Mouse (Mus musculus) liver, adult 2 months (tissue): ENCODE measurements around the gene Fam155a. TPM values are rescaled to one million over a fixed set of nuclear protein-coding genes. Genes with fewer than 3 reads are reported as not detected.

Source experiments
- DNase-seq: peaks from one replicate; pipeline ENCODE4 v3.0.0-alpha.2; 2011; ENCODE audit warnings: low read depth, low spot score; ENCODE audit errors: extremely low read depth
- H3K27ac ChIP-seq: fragments of 200-500 bp; replicated peaks from 2 replicates; pipeline ENCODE4 v1.5.1; 2012; ENCODE audit warnings: low read depth, mild to moderate bottlenecking, control low read depth, inconsistent platforms, low read length; ENCODE audit not compliant: insufficient read depth
- H3K27me3 ChIP-seq: fragments of 200-500 bp; 2 replicates; pipeline ENCODE4 v1.6.1; 2012; ENCODE audit warnings: mild to moderate bottlenecking, moderate library complexity, low read length, inconsistent platforms; ENCODE audit not compliant: control insufficient read depth, insufficient read depth
- H3K36me3 ChIP-seq: fragments of 200-500 bp; 2 replicates; pipeline ENCODE4 v1.6.1; 2012; ENCODE audit warnings: low read length, inconsistent platforms; ENCODE audit not compliant: control insufficient read depth, insufficient read depth
- H3K4me1 ChIP-seq: fragments of 200-500 bp; 2 replicates; pipeline ENCODE4 v1.6.1; 2011; ENCODE audit warnings: low read length; ENCODE audit not compliant: control insufficient read depth, insufficient read depth
- H3K4me3 ChIP-seq: fragments of 200-500 bp; 2 replicates; pipeline ENCODE4 v1.5.1; 2011; ENCODE audit warnings: low read depth, mild to moderate bottlenecking, control low read depth, low read length, moderate library complexity; ENCODE audit not compliant: insufficient read depth
- H3K79me2 ChIP-seq: fragments of 200-500 bp; 2 replicates; pipeline ENCODE4 v1.6.1; 2012; ENCODE audit warnings: inconsistent platforms, mild to moderate bottlenecking, low read length, moderate library complexity; ENCODE audit not compliant: control insufficient read depth, insufficient read depth
- H3K9ac ChIP-seq: fragments of 200-500 bp; 2 replicates; pipeline ENCODE4 v1.6.1; 2012; ENCODE audit warnings: low read depth, mild to moderate bottlenecking, control low read depth, inconsistent platforms, low read length
- CTCF ChIP-seq: fragments of 200-500 bp; IDR thresholded peaks from 2 replicates; pipeline ENCODE4 v1.5.1; 2011; ENCODE audit warnings: low read depth, low read length, control low read depth
- POLR2A ChIP-seq: fragments of 200-500 bp; IDR thresholded peaks from 2 replicates; pipeline ENCODE4 v1.6.1; 2011; ENCODE audit warnings: low read length, control low read depth; ENCODE audit not compliant: insufficient read depth; ENCODE audit errors: extremely low read depth
- WGBS: fragments of 180-500 bp; shearing (Covaris S2); methylation state at CpG from one replicate; pipeline ENCODE4 v1.1.7; 2018; 5-methylcytosine and 5-hydroxymethylcytosine counted together
- polyA plus RNA-seq: library from polyadenylated mRNA; depleted of rRNA; stranded (reverse); fragments of >200 nt; gene quantifications from 2 replicates; pipeline ENCODE4 v1.2.3, GENCODE M21; 2012
- total RNA-seq: library from RNA; depleted of rRNA; stranded (reverse); fragments of >200 nt; gene quantifications from 2 replicates; pipeline ENCODE4 v1.2.3, GENCODE M21; 2014

The Fam155a gene
- total and polyA plus RNA-seq, 2 experiments: 0.09 TPM; not detected in 1

- Histone ChIP-seq H3K27me3 (no peaks in the 10 kb centered on the region), H3K79me2 (no peaks in the 10 kb centered on the region), H3K9ac (no peak overlapping the region), H3K4me3 (no peak overlapping the region), H3K27ac (no peak overlapping the region), H3K36me3 (no peaks in the 10 kb centered on the region), H3K4me1 (no peaks in the 10 kb centered on the region)
- 74% methylated on average over 17 of the region's 17 CpGs for WGBS
- DNase-seq: no peak
- TF ChIP-seq CTCF: no peak
- no peak for TF ChIP-seq POLR2A
These were observed 522.7 kb downstream of the Fam155a start for GRCm38 (mm10) chr8:9248109-9248821.

- Histone ChIP-seq H3K4me1 (no peaks in the 10 kb centered on the region), H3K27ac (no peak overlapping the region), H3K79me2 (no peaks in the 10 kb centered on the region), H3K36me3 (no peaks in the 10 kb centered on the region), H3K4me3 (no peak overlapping the region), H3K27me3 (no peaks in the 10 kb centered on the region), H3K9ac (no peak overlapping the region)
- TF ChIP-seq CTCF (no peak), POLR2A (no peak)
- 70% methylated on average over 5 of the region's 5 CpGs for WGBS
- DNase-seq: no peak
These were observed 525.0 kb downstream of the Fam155a start for GRCm38 (mm10) chr8:9245994-9246393.

GRCm38 (mm10) chr8:9240996-9241395 is 530.0 kb downstream of the Fam155a start:
- no peak overlapping the region for H3K4me3 ChIP-seq
- H3K27ac ChIP-seq: no peak overlapping the region
- no peak for DNase-seq
- no peaks in the 10 kb centered on the region for H3K36me3 ChIP-seq
- WGBS: 13% methylated on average over 5 of the region's 5 CpGs
- H3K27me3 ChIP-seq: no peaks in the 10 kb centered on the region
- no peak overlapping the region for H3K9ac ChIP-seq
- no peaks in the 10 kb centered on the region for H3K79me2 ChIP-seq
- H3K4me1 ChIP-seq: no peaks in the 10 kb centered on the region
- no peak for TF ChIP-seq POLR2A
- TF ChIP-seq CTCF: no peak

- Histone ChIP-seq H3K4me1 (no peaks in the 10 kb centered on the region), H3K79me2 (no peaks in the 10 kb centered on the region), H3K4me3 (no peak overlapping the region), H3K36me3 (no peaks in the 10 kb centered on the region), H3K27me3 (no peaks in the 10 kb centered on the region), H3K9ac (no peak overlapping the region), H3K27ac (no peak overlapping the region)
- no peak for TF ChIP-seq POLR2A
- no peak for TF ChIP-seq CTCF
- DNase-seq: no peak
- WGBS: 73% methylated on average over 11 of the region's 11 CpGs
These were observed 531.2 kb downstream of the Fam155a start for GRCm38 (mm10) chr8:9239741-9240140.

- Histone ChIP-seq H3K36me3 (no peaks in the 10 kb centered on the region), H3K27me3 (no peaks in the 10 kb centered on the region), H3K4me1 (no peaks in the 10 kb centered on the region), H3K9ac (no peak overlapping the region), H3K4me3 (no peak overlapping the region), H3K27ac (no peak overlapping the region), H3K79me2 (no peaks in the 10 kb centered on the region)
- no peak for DNase-seq
- TF ChIP-seq POLR2A (no peak), CTCF (no peak)
- 79% methylated on average over 9 of the region's 9 CpGs for WGBS
These were observed 532.0 kb downstream of the Fam155a start for GRCm38 (mm10) chr8:9238974-9239373.

GRCm38 (mm10) chr8:9233326-9233919 is 537.5 kb downstream of the Fam155a start:
- Histone ChIP-seq H3K27me3 (no peaks in the 10 kb centered on the region), H3K27ac (no peak overlapping the region), H3K9ac (no peak overlapping the region), H3K79me2 (no peaks in the 10 kb centered on the region), H3K4me1 (no peaks in the 10 kb centered on the region), H3K4me3 (no peak overlapping the region), H3K36me3 (no peaks in the 10 kb centered on the region)
- WGBS: 5% methylated on average over 12 of the region's 12 CpGs
- peak; percentile 53 for DNase-seq
- TF ChIP-seq POLR2A (no peak), CTCF (peak; percentile 97)
